Mouse (Mus musculus) midbrain, embryonic 11.5 days (tissue): ENCODE results near the gene Cdk5rap2. TPM values are rescaled to one million over a fixed set of nuclear protein-coding genes. Genes with fewer than 3 reads are reported as not detected.

Experiments
- ATAC-seq: fragments of 200-750 bp; cut with Nextera tagmentation; 2 replicates; pipeline ENCODE4 v1.8.0; 2017; ENCODE audit warnings: moderate TSS enrichment, moderate library complexity; ENCODE audit not compliant: low FRiP score
- DNase-seq: peaks from one replicate; pipeline ENCODE4 v3.0.0; 2015; ENCODE audit warnings: low spot score; ENCODE audit errors: missing footprints
- H3K27ac ChIP-seq: fragments of 300-500 bp; sonication (generic); 2 replicates; pipeline ENCODE4 v1.5.1; 2014; ENCODE audit warnings: low read depth, low read length
- H3K27me3 ChIP-seq: fragments of 300-500 bp; sonication (generic); 2 replicates; pipeline ENCODE4 v1.6.1; 2014; ENCODE audit warnings: mild to moderate bottlenecking, low read length, moderate library complexity, mixed read lengths; ENCODE audit not compliant: control insufficient read depth, insufficient read depth
- H3K36me3 ChIP-seq: fragments of 300-500 bp; sonication (generic); 2 replicates; pipeline ENCODE4 v1.6.1; 2014; ENCODE audit warnings: mild to moderate bottlenecking, low read length, moderate library complexity, mixed read lengths; ENCODE audit not compliant: control insufficient read depth, insufficient read depth
- H3K4me1 ChIP-seq: fragments of 300-500 bp; sonication (generic); 2 replicates; pipeline ENCODE4 v1.6.1; 2014; ENCODE audit warnings: low read length; ENCODE audit not compliant: control insufficient read depth, insufficient read depth
- H3K4me2 ChIP-seq: fragments of 300-500 bp; sonication (generic); 2 replicates; pipeline ENCODE4 v1.6.1; 2014; ENCODE audit warnings: mild to moderate bottlenecking, moderate library complexity
- H3K4me3 ChIP-seq: fragments of 300-500 bp; sonication (generic); 2 replicates; pipeline ENCODE4 v1.5.1; 2014; ENCODE audit warnings: low read depth, low read length
- H3K9ac ChIP-seq: fragments of 300-500 bp; sonication (generic); 2 replicates; pipeline ENCODE4 v1.6.1; 2014; ENCODE audit warnings: low read length
- H3K9me3 ChIP-seq: fragments of 300-500 bp; sonication (generic); 2 replicates; pipeline ENCODE4 v1.6.1; 2016; ENCODE audit warnings: low read length; ENCODE audit not compliant: control insufficient read depth
- WGBS: fragments of 180-500 bp; shearing (Covaris S2); extraction: QIAGEN DNeasy Blood & Tissue Kit; methylation state at CpG from one replicate; pipeline ENCODE4 v1.1.7; 2014; 5-methylcytosine and 5-hydroxymethylcytosine counted together
- polyA plus RNA-seq: library from polyadenylated mRNA; unstranded; fragments of >200 nt; fragmentation: Nextera tagmentation; extraction: Ambion mirVana; gene quantifications from 2 replicates; pipeline ENCODE4 v1.2.1, GENCODE M21; 2014

The Cdk5rap2 gene
- polyA plus RNA-seq, 1 experiment from 2014 or later = 19.1 TPM

DNA sequence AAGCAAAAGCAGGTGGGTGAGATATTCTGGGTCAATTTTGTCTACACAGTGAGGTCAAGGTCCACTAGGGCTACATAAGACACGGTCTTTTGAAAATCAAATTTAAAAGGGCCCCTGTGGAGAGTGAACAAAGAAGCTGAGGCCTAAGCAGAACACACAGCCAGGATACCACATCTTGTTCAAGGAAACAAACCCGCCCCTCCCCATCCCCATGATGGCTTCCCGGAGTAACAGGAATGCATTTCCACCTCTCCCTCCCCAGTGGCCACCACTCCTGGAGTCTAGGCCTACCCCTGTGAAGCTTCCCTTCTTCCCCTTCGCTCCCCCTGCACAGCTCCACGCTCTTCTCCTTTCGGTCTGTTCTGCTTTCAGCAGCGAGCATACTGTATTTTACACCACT, 77.7 kb downstream of the Cdk5rap2 start:
- H3K9me3 ChIP-seq = no peaks in the 10 kb centered on the region
- no peak overlapping the region for H3K4me3 ChIP-seq
- H3K4me1 ChIP-seq = peaks cover 11% of the 10 kb centered on the region
- no peak overlapping the region for H3K27ac ChIP-seq
- no peak overlapping the region for H3K9ac ChIP-seq
- H3K36me3 ChIP-seq = no peaks in the 10 kb centered on the region; the same call in 1 of the 2 replicates
- ATAC-seq (0 out of 2 replicates have a peak, but pooled peaks have one; percentile 31), DNase-seq (no peak)
- 56% methylated on average over 7 of the region's 7 CpGs for WGBS
- no peak overlapping the region for H3K4me2 ChIP-seq
- H3K27me3 ChIP-seq = no peaks in the 10 kb centered on the region

DNA sequence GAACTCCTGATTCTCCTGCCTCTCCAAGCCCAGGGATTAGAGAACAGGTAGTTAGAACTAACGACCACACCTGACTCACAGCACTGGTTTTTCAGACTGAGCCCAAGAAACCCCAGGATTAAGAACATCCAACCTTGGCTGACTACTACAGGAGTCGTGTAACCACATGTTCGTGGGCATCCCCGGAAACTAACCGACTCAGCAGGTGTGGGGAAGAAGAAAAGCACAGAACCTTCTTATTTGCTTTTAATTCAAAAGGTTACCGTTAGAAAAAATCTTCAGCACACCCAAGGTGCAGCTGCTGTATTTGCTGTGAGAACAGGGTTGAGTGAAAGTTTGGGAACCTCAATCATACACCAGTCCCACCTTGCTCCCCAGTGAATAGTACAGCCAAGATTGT, 79.1 kb downstream of the Cdk5rap2 start:
- Histone ChIP-seq H3K9me3 (no peaks in the 10 kb centered on the region), H3K9ac (no peak overlapping the region), H3K4me3 (no peak overlapping the region), H3K4me2 (no peak overlapping the region), H3K36me3 (no peaks in the 10 kb centered on the region; the same call in 1 of the 2 replicates), H3K27ac (no peak overlapping the region), H3K27me3 (no peaks in the 10 kb centered on the region), H3K4me1 (peaks cover 11% of the 10 kb centered on the region)
- ATAC-seq = no peak
- 94% methylated on average over 6 of the region's 6 CpGs for WGBS
- DNase-seq = no peak

DNA sequence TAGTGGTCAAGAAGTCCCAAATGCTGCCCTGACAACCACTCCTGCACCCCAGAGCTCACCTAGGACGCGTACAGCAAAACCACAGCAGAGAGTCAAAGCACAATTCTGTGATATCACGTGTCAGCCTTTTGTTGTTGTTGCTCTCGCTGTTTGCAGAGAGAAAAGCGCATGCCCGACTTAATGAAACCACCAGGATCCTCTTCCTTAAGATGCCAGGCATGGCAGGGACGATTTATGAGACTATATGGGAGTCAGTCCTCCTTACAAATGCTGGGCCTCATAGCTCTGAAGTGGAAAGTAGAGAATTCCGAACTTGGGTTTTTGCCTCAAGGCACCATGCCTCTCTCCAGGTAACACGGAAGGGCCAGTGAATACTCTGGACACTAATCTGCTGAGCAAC, 82.2 kb downstream of the Cdk5rap2 start:
- no peak for ATAC-seq
- WGBS = 93% methylated on average over 9 of the region's 9 CpGs

DNA sequence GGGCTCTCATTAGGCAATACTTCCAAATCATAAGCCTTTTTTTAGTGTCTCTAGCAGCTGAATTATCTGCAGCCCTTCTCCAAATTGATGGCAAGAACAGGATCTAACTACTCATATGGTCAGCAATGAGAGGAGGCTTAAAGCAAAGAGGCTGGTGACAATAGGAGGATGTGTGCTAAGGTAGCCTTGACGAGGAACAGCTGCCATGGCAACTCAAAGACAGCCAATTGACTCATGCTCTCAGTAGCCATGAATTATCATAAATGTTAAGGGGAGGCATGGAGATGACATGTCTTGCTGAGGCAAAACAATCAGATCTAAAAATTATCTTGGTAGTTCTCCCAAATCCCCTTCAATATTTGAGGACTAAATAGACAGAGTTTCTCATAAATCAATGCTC, 82.8 kb downstream of the Cdk5rap2 start:
- H3K9ac ChIP-seq = no peak overlapping the region
- no peaks in the 10 kb centered on the region; the same call in 1 of the 2 replicates for H3K36me3 ChIP-seq
- ATAC-seq = no peak
- 64% methylated on average over 1 of the region's 1 CpGs for WGBS
- H3K4me1 ChIP-seq = no peaks in the 10 kb centered on the region
- peak; percentile 47 for DNase-seq
- no peaks in the 10 kb centered on the region for H3K9me3 ChIP-seq
- no peaks in the 10 kb centered on the region for H3K27me3 ChIP-seq
- H3K27ac ChIP-seq = no peak overlapping the region
- H3K4me3 ChIP-seq = no peak overlapping the region
- H3K4me2 ChIP-seq = no peak overlapping the region

More for the DNA sequence above, 82.2 kb downstream of the Cdk5rap2 start:
- H3K36me3 ChIP-seq = no peaks in the 10 kb centered on the region; the same call in 1 of the 2 replicates
- H3K9me3 ChIP-seq = no peaks in the 10 kb centered on the region
- H3K4me1 ChIP-seq = peaks cover 4% of the 10 kb centered on the region; the same call in 1 of the 2 replicates
- no peak overlapping the region for H3K4me2 ChIP-seq
- H3K27me3 ChIP-seq = no peaks in the 10 kb centered on the region
- H3K9ac ChIP-seq = no peak overlapping the region
- DNase-seq = peak; percentile 21
- H3K4me3 ChIP-seq = no peak overlapping the region
- H3K27ac ChIP-seq = no peak overlapping the region

DNA sequence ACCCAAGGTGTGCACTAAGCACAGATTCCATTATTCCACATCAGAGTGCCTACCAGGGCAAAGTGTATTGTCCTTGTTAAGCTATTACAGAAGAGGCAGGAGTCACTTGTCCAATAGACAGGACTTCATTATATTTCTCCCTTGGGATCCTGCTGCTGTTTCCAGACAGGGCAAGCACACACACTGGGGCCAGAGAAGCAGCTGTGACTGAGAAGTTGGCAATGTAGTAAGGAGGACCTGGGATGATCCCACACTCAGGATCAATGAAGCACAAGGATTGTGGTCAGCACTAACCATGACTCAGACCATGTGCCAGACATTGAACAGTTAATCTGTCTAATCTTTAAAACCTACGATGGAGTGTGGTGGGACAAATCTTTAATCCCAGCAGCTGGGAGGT, 88.7 kb downstream of the Cdk5rap2 start:
- H3K27me3 ChIP-seq = no peaks in the 10 kb centered on the region
- ATAC-seq = no peak
- no peak overlapping the region for H3K9ac ChIP-seq
- DNase-seq = no peak
- no peak overlapping the region for H3K4me2 ChIP-seq
- no peak overlapping the region for H3K4me3 ChIP-seq
- WGBS = 52% methylated on average over 1 of the region's 1 CpGs
- no peaks in the 10 kb centered on the region for H3K36me3 ChIP-seq
- no peaks in the 10 kb centered on the region for H3K4me1 ChIP-seq
- H3K9me3 ChIP-seq = no peaks in the 10 kb centered on the region
- no peak overlapping the region for H3K27ac ChIP-seq

DNA sequence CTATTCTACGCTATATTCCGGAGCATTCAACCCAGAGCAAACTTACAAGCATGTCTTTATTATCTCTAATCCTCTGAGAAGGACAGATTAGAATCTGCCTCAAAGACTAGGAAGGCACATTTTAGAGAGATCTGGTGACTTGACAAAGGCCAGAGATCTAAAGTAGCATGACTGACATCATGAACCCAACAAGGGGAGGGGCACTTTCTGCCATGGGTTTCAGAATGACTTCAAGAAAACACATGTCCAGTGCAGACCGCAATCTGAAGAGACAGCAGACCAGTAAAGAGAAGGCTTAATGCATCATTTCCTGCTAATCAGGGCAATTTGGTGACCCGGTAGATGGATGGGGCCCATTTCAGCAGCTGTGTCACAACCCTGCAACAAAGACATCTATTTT, 98.1 kb downstream of the Cdk5rap2 start:
- Histone ChIP-seq H3K9me3 (no peaks in the 10 kb centered on the region), H3K4me1 (no peaks in the 10 kb centered on the region), H3K27ac (no peak overlapping the region), H3K4me3 (no peak overlapping the region), H3K36me3 (no peaks in the 10 kb centered on the region; the same call in 1 of the 2 replicates), H3K4me2 (no peak overlapping the region), H3K27me3 (no peaks in the 10 kb centered on the region), H3K9ac (no peak overlapping the region)
- WGBS = 93% methylated on average over 4 of the region's 4 CpGs
- no peak for ATAC-seq
- DNase-seq = peak; percentile 31

DNA sequence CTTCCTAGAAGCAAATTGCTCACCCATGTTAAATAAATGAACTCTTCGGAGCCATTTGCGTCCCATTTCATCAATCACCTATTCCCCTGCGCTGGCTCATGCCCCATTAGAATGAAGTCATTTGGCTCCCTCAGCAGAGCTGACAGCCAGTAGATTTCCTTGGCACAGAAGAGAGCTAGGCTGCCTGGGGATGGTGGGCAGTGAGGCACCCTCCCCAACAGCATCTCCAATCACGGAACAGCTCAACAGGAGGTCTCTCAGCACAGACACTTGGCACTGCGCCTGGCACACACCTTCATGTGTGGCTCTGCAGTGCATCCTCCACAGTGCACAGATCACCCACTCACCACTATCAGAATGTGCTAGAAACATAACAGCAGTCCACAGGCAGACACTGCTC, 98.7 kb downstream of the Cdk5rap2 start:
- WGBS = 87% methylated on average over 5 of the region's 5 CpGs
- DNase-seq = no peak

DNA sequence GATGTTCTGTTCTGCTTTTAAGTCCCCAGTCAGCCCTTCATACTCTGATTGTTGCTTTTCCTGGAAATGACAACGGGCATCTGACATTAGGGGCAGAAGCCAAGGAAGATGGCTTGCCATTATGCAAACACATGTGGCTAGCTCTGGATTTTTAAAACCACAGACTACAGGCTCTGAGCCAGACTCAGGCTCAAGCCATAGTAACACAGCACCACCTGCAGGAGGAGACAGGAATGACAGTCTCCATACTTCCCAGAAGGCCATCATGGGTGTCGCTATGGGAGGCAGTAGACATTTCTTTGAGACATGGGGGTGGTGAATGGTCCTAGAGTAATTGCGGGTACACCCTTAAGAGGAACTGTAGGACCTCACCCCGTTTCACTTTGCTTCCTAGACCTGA, 103.0 kb downstream of the Cdk5rap2 start:
- no peak overlapping the region for H3K27ac ChIP-seq
- no peak overlapping the region for H3K4me3 ChIP-seq
- H3K4me1 ChIP-seq = no peaks in the 10 kb centered on the region
- ATAC-seq (peak; percentile 60; the same call in 1 of the 2 replicates), DNase-seq (peak; percentile 92)
- no peaks in the 10 kb centered on the region for H3K9me3 ChIP-seq
- no peak overlapping the region for H3K9ac ChIP-seq
- no peak overlapping the region for H3K4me2 ChIP-seq
- 87% methylated on average over 4 of the region's 4 CpGs for WGBS
- H3K27me3 ChIP-seq = no peaks in the 10 kb centered on the region
- H3K36me3 ChIP-seq = no peaks in the 10 kb centered on the region

More for the DNA sequence above, 98.7 kb downstream of the Cdk5rap2 start:
- no peak overlapping the region for H3K9ac ChIP-seq
- 0 out of 2 replicates have a peak, but pooled peaks have one; percentile 27 for ATAC-seq
- H3K9me3 ChIP-seq = no peaks in the 10 kb centered on the region
- no peaks in the 10 kb centered on the region for H3K4me1 ChIP-seq
- H3K27me3 ChIP-seq = no peaks in the 10 kb centered on the region
- no peak overlapping the region for H3K4me3 ChIP-seq
- H3K36me3 ChIP-seq = no peaks in the 10 kb centered on the region; the same call in 1 of the 2 replicates
- H3K4me2 ChIP-seq = no peak overlapping the region
- no peak overlapping the region for H3K27ac ChIP-seq

DNA sequence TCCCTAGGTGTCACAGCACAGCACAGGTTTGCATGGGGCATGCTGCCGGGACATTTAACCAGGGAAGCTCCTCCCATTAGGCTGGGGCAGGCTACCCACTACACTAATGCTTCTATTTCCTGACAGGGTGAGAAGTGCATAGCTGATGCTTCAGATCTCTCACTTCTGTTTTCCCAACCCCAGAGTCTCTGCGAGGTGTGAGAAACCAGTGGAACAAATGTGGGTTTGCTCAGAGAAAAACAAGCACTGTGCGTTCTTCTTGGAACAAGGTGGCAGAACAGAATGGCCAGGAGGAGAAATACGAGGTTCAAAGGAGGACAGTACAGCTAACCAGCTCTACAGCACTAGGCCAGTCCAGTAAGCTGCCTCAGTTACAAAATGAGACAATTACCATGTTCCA, 106.4 kb downstream of the Cdk5rap2 start:
- ATAC-seq (no peak), DNase-seq (peak; percentile 66)
- 91% methylated on average over 4 of the region's 4 CpGs for WGBS
- Histone ChIP-seq H3K27ac (no peak overlapping the region), H3K4me1 (no peaks in the 10 kb centered on the region), H3K36me3 (peaks cover 4% of the 10 kb centered on the region; the same call in 1 of the 2 replicates), H3K27me3 (no peaks in the 10 kb centered on the region), H3K4me3 (no peak overlapping the region), H3K4me2 (no peak overlapping the region), H3K9ac (no peak overlapping the region), H3K9me3 (no peaks in the 10 kb centered on the region)
